Mouse (Mus musculus): ENCODE measurements at regions not wholly inside any gene's neighbourhood (a gene's known extent, or its start where the extent isn't known, plus 50 kb on each side); places are given as distances from the start of the nearest gene placed in this dataset.
A peak's percentile ranks its signal among the peaks of the same experiment; 100 is the strongest.

DNA sequence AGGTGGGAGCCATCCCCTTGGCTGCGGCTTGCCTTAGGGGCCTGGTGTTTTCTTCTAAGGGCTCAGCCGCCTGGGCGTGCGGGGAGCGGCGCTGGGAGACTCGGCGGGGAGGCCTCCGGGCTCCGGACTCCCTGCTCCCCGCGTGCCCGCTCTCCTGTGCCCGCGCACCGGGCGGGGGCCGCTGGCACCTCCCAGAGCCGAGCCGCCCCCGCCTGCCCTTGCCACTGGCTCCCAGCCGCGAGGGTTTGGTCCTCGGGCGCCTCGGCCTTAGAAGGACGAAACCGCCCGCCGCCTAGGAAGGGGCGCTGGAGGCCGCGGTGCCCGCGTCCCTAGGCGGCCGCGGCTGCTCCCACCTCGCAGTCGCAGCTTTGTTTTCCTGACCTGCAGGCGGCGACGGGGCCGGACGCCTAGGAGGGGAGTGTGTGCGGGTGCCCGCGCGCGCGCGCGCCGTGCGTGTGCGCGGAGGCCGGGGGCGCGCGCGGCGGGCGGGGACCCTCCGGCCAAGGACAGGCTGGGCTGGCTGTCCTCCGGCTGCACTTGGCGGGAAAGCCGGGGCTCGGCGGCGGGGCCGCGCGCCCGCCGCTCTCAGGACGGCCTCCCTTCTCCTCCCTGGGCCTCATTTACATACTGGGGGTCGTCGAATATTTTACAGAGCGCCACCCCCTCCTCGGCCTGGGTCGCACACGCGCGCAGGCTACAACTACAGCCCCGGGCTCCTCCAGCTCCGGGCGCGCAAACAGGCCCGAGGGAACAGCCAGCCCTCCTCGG lies 227.1 kb downstream of the Mef2c start:
- peak; percentile 24 for DNase-seq (ENCODE audit: low spot score)

DNA sequence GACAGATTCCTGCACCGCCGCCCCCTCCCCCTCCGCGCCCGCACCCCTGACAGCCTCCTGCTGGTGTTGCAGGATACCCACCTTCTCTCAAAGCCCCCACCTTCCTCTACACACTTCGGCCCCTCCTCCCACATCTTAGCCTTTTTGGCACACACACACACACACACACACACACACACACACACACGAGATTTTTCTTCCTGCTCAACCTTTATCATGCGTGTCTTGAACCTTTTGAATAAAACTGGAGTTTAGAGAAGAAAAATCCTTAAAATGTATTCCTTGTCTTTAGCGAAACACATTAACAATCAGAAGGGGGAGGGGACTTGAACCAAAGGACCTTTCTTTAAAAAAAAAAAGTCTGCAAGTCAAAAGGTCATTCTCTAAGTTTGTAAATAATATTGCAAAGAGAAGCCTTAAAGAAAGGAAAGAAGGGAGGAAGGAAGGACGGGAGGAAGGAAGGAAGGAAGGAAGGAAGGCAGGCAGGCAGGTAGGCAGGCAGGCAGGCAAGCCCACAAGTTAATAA lies 227.7 kb downstream of the Mef2c start:
- no peak for DNase-seq (ENCODE audit: low spot score)

- no peak for DNase-seq (ENCODE audit: low spot score)
These were observed 228.7 kb downstream of the Mef2c start for GRCm38 (mm10) chr13:83732283-83733121.

GRCm38 (mm10) chr13:83733231-83733990 lies 229.6 kb downstream of the Mef2c start:
- DNase-seq (ENCODE audit: low spot score) = no peak

GRCm38 (mm10) chr13:83733991-83734610 lies 230.3 kb downstream of the Mef2c start:
- no peak for DNase-seq (ENCODE audit: low spot score)

- no peak for DNase-seq (ENCODE audit: low spot score)
These were observed 230.8 kb downstream of the Mef2c start for GRCm38 (mm10) chr13:83734656-83735055.

DNA sequence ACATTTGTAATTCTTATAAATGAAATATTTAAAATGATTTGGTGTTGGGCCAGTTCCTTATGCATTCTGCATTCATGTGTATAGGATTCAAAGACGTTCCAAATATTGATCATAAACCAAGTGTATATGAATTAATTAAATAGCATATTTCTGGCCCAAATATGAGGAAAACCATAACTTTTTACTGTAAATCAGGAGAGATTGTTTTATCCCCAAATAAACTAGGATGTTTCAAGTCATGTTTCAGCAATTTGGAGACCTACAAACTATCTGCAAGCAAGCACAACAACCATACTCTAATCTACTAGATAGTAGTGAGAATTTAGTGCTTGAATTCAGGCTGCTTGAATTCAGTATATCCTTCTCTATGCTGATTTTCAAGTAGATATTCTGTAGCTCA lies 231.3 kb downstream of the Mef2c start:
- DNase-seq (ENCODE audit: low spot score) = no peak

- DNase-seq (ENCODE audit: low spot score) = no peak
These were observed 232.0 kb downstream of the Mef2c start for GRCm38 (mm10) chr13:83735631-83736475.

DNA sequence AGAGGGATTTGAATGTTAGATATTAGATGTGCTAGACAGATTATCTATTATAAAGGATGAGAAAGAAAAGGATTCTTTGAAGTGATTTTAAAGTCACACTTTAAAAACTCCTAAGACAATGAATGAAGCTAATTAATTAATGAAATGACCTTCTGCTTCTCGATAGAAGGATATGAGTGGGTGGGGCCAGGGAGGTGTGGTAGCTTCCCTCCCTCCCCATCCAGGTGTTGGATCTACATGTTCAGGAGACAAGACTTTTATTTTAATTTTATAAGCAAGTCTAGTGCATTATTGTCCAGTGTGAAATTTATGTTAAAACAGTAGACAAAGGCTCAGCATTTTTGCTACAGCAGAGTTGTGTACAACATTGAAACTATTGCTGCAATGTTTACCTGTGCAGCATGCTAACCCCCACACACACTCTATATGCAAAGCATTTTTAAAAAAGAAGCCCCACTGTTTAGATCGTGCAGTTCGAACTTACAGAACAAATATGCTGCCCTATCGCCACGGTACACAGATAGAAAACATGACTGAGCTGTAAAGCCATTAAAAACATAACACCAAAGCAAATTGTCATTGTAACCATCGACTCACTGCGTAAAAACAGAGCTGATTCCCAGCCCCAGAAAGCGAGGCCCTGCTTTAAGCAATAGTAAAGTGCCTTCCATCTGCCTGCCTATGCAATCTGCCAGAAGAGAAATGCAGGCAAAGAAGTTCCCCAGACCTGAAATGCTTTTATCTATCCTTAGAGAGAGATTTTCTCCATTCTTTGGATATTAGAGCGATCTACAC lies 233.4 kb downstream of the Mef2c start:
- DNase-seq (ENCODE audit: low spot score) = no peak

GRCm38 (mm10) chr13:83737826-83738527 lies 234.1 kb downstream of the Mef2c start:
- no peak for DNase-seq (ENCODE audit: low spot score)

DNA sequence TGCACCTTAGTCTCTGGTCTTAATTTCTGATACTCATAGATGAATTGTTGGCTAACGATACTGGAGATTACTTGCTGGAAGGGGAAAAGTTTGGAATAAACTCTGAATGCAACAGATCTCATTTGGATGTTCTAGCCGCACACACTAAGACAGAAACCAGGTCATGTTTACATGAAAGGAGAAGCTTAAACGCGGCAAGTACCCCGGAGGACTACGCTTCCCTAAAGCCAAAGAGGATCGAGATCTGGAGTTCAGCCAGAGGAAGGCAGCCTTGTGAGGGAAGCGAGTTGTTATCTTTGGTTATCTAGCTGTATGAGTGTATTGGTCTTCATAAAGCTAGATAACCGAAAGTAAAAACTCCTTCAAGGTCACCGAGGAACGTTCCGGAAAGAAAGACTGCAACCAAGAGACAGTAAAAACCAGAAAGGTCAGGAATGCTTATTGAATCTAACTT lies 234.7 kb downstream of the Mef2c start:
- DNase-seq (ENCODE audit: low spot score) = no peak

DNA sequence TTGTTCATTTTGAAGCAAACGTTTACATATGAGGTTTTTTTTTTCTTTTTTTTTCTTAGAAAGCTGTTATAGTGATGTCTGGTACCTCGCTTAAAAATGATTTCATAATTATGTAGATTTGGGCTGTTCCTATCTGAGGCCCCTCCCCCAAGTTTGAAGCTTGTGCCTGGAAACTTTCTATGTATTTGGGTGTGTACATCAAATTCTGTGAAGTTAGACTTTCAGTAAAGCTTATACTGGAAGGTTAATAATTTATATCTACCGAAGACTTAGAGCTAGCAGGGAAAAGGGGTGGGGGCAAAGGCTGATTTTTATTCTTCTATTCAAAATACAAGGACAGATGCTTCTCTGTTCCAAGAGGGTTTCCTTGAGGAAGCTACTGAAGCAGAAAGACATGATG lies 235.3 kb downstream of the Mef2c start:
- no peak for DNase-seq (ENCODE audit: low spot score)

GRCm38 (mm10) chr13:83739541-83740061 lies 235.8 kb downstream of the Mef2c start:
- no peak for DNase-seq (ENCODE audit: low spot score)

- DNase-seq (ENCODE audit: low spot score) = no peak
These were observed 236.3 kb downstream of the Mef2c start for GRCm38 (mm10) chr13:83740101-83740500.

DNA sequence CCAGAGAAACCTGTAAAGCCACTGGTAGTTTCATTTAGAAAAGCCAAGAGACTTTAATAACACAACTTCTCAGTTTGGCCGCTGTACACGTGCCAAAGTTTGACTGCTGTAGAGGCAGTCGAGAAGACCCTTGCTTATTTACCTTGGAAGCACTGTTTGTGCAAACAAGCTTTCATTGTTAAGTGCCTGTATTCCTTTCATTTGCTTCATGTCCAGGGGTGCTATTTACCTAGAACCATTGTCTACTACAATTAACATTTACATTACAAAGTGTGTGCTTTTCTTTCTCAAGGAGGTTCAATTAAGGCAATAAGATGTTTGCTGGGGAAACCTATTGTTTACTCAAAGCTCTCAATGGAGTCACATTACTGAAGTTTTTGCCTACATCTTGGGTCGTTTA lies 236.9 kb downstream of the Mef2c start:
- DNase-seq (ENCODE audit: low spot score) = no peak

DNA sequence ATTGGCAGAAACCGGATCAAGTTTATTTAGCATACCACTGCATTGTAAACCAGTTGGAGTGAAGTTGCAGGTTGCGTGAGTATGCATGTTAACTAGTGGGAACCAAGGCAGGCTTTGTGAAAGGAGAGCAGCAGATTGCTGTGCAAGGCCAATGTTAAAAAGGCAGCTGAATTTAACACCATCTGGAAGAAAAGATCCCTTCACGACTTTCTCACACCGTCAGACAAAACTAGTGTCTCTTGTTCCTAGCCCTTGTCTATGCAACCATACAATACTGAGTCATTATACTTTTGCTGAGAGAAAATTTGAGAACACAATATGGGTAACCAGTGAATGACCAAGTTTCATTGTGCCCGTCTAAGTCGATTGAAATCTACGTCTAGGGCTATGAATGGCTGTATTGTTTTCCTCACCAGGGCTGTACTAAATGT lies 237.8 kb downstream of the Mef2c start:
- DNase-seq (ENCODE audit: low spot score) = no peak

DNA sequence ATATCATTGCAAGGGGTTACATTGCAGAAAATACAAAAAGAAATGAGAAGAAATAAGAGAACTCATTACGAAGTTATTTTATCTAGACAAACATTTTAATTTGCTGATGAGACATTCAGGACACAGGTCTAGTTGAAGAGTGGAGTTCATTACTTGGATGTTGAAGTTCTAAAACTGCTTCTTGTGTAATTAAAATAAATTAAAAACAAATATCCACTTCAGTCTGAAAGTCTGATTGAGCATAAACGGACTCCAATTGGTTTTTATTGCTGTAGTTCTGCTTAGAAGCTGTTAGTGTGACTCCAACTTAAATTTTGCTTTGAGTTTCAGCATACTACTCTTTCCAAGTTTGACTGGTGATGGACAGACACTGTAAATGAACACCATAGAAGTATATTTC lies 238.3 kb downstream of the Mef2c start:
- DNase-seq (ENCODE audit: low spot score) = no peak

- DNase-seq (ENCODE audit: low spot score) = no peak
These were observed 238.7 kb downstream of the Mef2c start for GRCm38 (mm10) chr13:83742546-83742945.

GRCm38 (mm10) chr13:83743381-83743780 lies 239.5 kb downstream of the Mef2c start:
- no peak for DNase-seq (ENCODE audit: low spot score)

All from ovary, adult 18-20 months (tissue).